In the genomic region with DNA sequence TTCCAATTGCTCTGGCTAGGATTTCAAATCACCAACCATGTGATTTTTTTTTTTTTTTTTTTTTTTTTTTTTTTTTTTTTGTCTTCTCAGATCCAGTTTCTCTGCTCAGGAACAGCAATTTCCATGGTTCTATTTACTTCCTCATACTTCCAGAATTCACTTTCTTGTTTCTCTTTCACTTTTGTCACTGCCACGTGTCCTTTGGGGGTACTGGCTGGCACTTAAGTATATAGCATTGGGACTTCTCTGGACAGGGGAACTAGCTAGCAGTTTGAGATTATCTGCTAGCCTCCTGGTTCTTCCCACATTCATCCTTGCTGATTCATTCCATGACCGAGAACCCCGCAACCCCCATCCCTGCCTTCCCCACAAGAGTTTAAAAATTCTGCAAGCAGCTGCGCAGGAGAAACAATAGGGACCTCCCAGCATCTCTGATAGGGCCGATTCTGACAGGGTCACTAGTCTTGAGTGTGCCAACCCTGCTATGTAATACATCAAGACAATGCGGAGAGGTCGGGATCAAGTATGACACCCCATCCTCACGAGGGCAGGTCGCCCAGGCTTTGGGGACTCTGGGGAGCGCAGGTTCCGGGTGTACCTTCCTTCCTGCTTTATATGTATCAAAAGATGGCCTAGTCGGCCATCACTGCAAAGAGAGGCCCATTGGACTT, we compare ENCODE assay signal across 16 mouse cellular contexts. TPM values are rescaled to one million over a fixed set of nuclear protein-coding genes. Genes with fewer than 3 reads are reported as not detected.
DNase-seq lines count a peak whose midpoint lies in the region; ATAC-seq and TF ChIP-seq lines count a peak whose summit lies in the region.
"Not testable (repeated sequence)": the region's sequence is repeated elsewhere in the genome, so short reads cannot be mapped to it uniquely, and the experiment has no call there.
"Had no signal": no experiment of that assay in that cellular context is flagged by ENCODE, and none has a peak within 500 bp of the region (broad histone marks: within the 10 kb centered on the region; RNA-seq: fewer than 3 reads in every experiment).

No protein-coding gene starts in this region.

- not testable (repeated sequence) for H3K9me3 ChIP-seq in hindbrain, embryonic 16.5 days (ENCODE audit: control insufficient read depth, low read length); lung, embryonic 16.5 days (ENCODE audit: control insufficient read depth, low read length); midbrain, embryonic 16.5 days (replicated peaks; ENCODE audit: control insufficient read depth, low read length, poor library complexity, severe bottlenecking)

- H3K4me2 ChIP-seq in hindbrain, embryonic 16.5 days (ENCODE audit: low read length); lung, embryonic 16.5 days (ENCODE audit: low read depth, low read length); midbrain, embryonic 16.5 days (ENCODE audit: low read length): not testable (repeated sequence)

- WGBS in hindbrain, embryonic 16.5 days: 94% methylated on average over 4 of the region's 12 CpGs
- 81% methylated on average over 8 of the region's 12 CpGs for WGBS in lung, embryonic 16.5 days
- WGBS in midbrain, embryonic 16.5 days: 86% methylated on average over 5 of the region's 12 CpGs

- not testable (repeated sequence) for TF ChIP-seq CTCF in gastrocnemius, adult 2 months (IDR thresholded peaks at IDR 0.05)

- H3K9ac ChIP-seq in hindbrain, embryonic 16.5 days (ENCODE audit: low read depth, low read length); lung, embryonic 16.5 days (ENCODE audit: low read length); midbrain, embryonic 16.5 days (ENCODE audit: low read depth, low read length): not testable (repeated sequence)

- H3K36me3 ChIP-seq in hindbrain, embryonic 16.5 days (ENCODE audit: control insufficient read depth, insufficient read depth, low read length); lung, embryonic 16.5 days (ENCODE audit: control insufficient read depth, insufficient read depth, low read length); midbrain, embryonic 16.5 days (ENCODE audit: control insufficient read depth, insufficient read depth, low read length): not testable (repeated sequence)

- peak overlapping the region; percentile 53 for H3K4me3 ChIP-seq in gastrocnemius, adult 2 months
- not testable (repeated sequence) for H3K4me3 ChIP-seq in hindbrain, embryonic 16.5 days (ENCODE audit: low read length); lung, embryonic 16.5 days (ENCODE audit: low read length); midbrain, embryonic 16.5 days (ENCODE audit: low read depth, low read length)

- DNase-seq in ES-CJ7 (ENCODE audit: low read depth, low spot score): peak; percentile 1
- DNase-seq in adrenal gland, postnatal 14 days: peak; percentile 4
- not testable (repeated sequence) for DNase-seq in gastrocnemius, adult 2 months
- DNase-seq in kidney, postnatal 14 days: peak; percentile 1
- peak; percentile 4 to 6 for DNase-seq in spleen, postnatal 10 days (ENCODE audit: low spot score in 2 of 2)

- H3K4me1 ChIP-seq in hindbrain, embryonic 16.5 days (ENCODE audit: control insufficient read depth, insufficient read depth, low read depth, low read length); lung, embryonic 16.5 days (replicated peaks; ENCODE audit: control insufficient read depth, insufficient read depth, low read length); midbrain, embryonic 16.5 days (ENCODE audit: control insufficient read depth, insufficient read depth, low read length): not testable (repeated sequence)

- H3K27me3 ChIP-seq in hindbrain, embryonic 16.5 days (replicated peaks; ENCODE audit: control insufficient read depth, insufficient read depth, low read length); lung, embryonic 16.5 days (ENCODE audit: control insufficient read depth, insufficient read depth, low read depth, low read length); midbrain, embryonic 16.5 days (ENCODE audit: control insufficient read depth, insufficient read depth, low read depth, low read length): not testable (repeated sequence)

- H3K27ac ChIP-seq in gastrocnemius, adult 2 months; hindbrain, embryonic 16.5 days (ENCODE audit: low read depth, low read length); lung, embryonic 16.5 days (ENCODE audit: low read length); midbrain, embryonic 16.5 days (ENCODE audit: low read length): not testable (repeated sequence)

- intact Hi-C loops in gastrocnemius, adult 2 months (cut with DNase I): not testable (repeated sequence)

- ATAC-seq in hindbrain, embryonic 16.5 days: peak; percentile 69
- peak; percentile 41; the same call in 1 of the 2 replicates for ATAC-seq in lung, embryonic 16.5 days (ENCODE audit: low read depth)
- ATAC-seq in midbrain, embryonic 16.5 days: peak; percentile 80

RNA-seq across cellular contexts. Expression of a gene that starts 30.8 kb away (rescaled TPM):
- total RNA-seq in adrenal gland, postnatal 14 days (2021): 2.8 TPM in 1 of 2 replicates, not detected in the other
- total RNA-seq in gastrocnemius, adult 2 months (2021): not detected
- not detected in 2 replicates for polyA plus RNA-seq in hindbrain, embryonic 16.5 days (2015; fragmentation: Nextera tagmentation; extraction: Ambion mirVana)
- polyA plus RNA-seq in lung, embryonic 16.5 days (2015; fragmentation: Nextera tagmentation; extraction: Ambion mirVana): not detected in 2 replicates
- polyA plus RNA-seq in midbrain, embryonic 16.5 days (2015; fragmentation: Nextera tagmentation; extraction: Ambion mirVana): not detected in 2 replicates
- total RNA-seq: gastrocnemius, postnatal 25 days; heart, postnatal 36 days had no signal
- polyA plus RNA-seq: embryonic facial prominence, embryonic 11.5 days; forebrain, embryonic 15.5 days; kidney, embryonic 16.5 days; limb, embryonic 11.5 days; macrophage; neural tube, embryonic 12.5 days had no signal
